Mouse (Mus musculus) liver, embryonic 14.5 days (tissue): ENCODE results near the gene Ensa.

Source experiments
- CTCF ChIP-seq: IDR thresholded peaks from 2 replicates; pipeline ENCODE4 v1.5.1; 2016; ENCODE audit warnings: antibody characterized with exemption, low read depth, control low read depth
- EP300 ChIP-seq: IDR thresholded peaks from 2 replicates; pipeline ENCODE4 v1.6.1; 2016; ENCODE audit warnings: antibody characterized with exemption, low read depth

GRCm38 (mm10) chr3:95618511-95618910 lies 6.3 kb upstream of the Ensa start:
- TF ChIP-seq EP300 (no peak), CTCF (no peak)
